Mouse (Mus musculus): ENCODE results near the gene Zfhx3. TPM values are rescaled to one million over a fixed set of nuclear protein-coding genes. Genes with fewer than 3 reads are reported as not detected.

Zfhx3 gene
- total and polyA plus RNA-seq, 3 experiments = 0.11 to 0.30 TPM; not detected in 1

DNA sequence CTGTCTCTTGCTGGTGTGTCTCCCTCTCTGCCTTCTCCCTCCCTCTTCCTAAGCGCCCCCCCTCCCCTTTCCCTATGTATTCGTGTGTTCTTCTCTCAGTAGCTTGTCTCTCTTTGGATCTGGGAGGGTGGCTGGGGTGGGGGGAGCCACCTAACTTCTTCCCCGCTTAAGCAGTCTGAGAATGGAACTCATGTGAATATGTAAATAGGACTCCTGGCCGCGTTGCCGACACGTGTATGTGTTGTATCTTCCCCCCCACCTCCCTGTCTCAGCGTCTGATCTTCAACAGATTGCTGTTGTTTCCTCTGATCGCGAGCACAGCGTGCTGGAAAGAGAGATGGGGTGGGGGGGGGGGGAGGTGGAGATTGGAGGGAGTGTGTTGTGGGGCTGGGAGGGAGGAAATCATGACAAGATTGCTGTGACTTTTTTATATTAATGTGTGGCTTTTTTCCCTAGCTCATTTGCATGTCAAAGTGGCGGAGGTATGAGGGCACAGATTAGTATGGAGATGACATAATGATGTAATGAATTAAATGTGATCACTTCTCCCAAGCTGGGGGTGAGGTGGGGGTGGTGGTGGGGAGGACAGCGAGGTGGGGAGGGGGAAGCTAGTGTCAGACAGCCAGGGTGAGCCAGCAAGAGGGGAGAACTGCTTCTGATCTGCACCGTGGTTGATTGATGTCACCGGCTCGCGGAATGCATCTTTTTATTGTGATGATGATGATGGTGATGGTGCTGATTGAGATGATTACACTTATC lies 487 bp downstream of the Zfhx3 start:
- no peaks in the 10 kb centered on the region for H3K36me3 ChIP-seq (replicated peaks)
- peaks cover 45% of the 10 kb centered on the region for H3K9me3 ChIP-seq (replicated peaks)
- no peaks in the 10 kb centered on the region for H3K4me1 ChIP-seq (ENCODE audit: insufficient read depth, low read depth, low read length)
- no peak for TF ChIP-seq POLR2AphosphoS5 (IDR thresholded peaks at IDR 0.05; ENCODE audit: insufficient replicate concordance, low read depth, low read length)
- DNase-seq (ENCODE audit: low spot score) (no peak), ATAC-seq (ENCODE audit: extremely low read depth, insufficient number of reproducible peaks, low FRiP score, poor library complexity, severe bottlenecking) (no peak)
- no peaks in the 10 kb centered on the region for H3K27me3 ChIP-seq (ENCODE audit: insufficient read depth, low read length)
- H3K4me3 ChIP-seq (ENCODE audit: low read depth, low read length) = no peak overlapping the region

- ATAC-seq (ENCODE audit: extremely low read depth, insufficient number of reproducible peaks, low FRiP score, poor library complexity, severe bottlenecking) (no peak), DNase-seq (ENCODE audit: low spot score) (no peak)
These were observed 1.3 kb downstream of the Zfhx3 start for GRCm38 (mm10) chr8:107943550-107944348.

DNA sequence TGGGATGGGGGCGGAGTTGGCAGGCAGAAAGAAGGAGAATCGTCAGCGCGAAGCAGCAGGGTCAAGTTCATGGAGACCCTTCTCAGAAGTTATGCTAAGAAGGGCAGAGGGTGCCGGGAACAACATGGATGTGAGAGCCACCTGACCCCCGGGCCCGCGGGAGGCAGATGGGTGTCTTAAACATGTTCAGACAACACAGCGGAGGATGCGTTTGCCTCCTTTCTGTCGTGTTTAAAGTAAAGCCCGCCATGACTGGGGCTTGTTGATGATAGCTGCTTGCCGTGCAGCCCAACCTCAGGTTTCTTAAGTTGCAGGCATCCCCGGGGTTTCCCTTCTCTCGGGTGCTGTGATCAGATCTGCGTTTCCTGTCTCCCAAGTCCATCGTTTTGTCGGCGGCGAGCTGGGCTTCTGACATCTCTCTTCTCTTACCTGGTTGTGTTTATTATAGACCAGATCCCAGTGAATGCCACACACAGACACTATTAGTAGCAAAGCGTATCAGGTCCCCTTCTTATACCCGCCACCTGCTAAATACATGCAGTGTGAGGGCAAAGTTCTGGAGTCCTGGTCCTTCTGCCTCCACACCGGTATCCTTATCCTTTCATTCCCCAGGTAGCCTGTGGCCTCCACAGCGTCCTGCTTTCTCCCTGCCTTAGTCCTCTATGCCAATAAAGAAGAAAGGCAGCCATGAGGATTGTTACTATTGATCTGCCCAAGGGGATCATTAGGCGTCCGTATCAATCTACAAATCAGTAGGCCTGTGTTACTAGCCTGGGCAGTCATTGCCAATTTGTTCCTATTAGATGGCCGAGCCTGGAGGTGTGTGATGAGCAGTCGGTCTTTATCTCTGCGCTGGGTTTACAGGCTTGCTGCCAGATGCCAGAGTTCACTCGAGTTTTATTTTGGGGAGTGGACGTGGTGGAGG lies 2.5 kb downstream of the Zfhx3 start:
- no peak for DNase-seq (ENCODE audit: low spot score)
- no peak for ATAC-seq (ENCODE audit: extremely low read depth, insufficient number of reproducible peaks, low FRiP score, poor library complexity, severe bottlenecking)
- no peaks in the 10 kb centered on the region for H3K27me3 ChIP-seq (ENCODE audit: insufficient read depth, low read length)

More at GRCm38 (mm10) chr8:107943550-107944348, 1.3 kb downstream of the Zfhx3 start:
- Histone ChIP-seq H3K4me1 (ENCODE audit: insufficient read depth, low read depth, low read length) (no peaks in the 10 kb centered on the region), H3K36me3 (replicated peaks) (no peaks in the 10 kb centered on the region), H3K27me3 (ENCODE audit: insufficient read depth, low read length) (no peaks in the 10 kb centered on the region), H3K9me3 (replicated peaks) (peaks cover 47% of the 10 kb centered on the region), H3K4me3 (ENCODE audit: low read depth, low read length) (no peak overlapping the region)
- no peak for TF ChIP-seq GATA2 (IDR thresholded peaks at IDR 0.05; ENCODE audit: borderline replicate concordance, low read depth, low read length)
- no peak for TF ChIP-seq TAL1 (conservative IDR thresholded peaks at IDR 0.05; ENCODE audit: low read depth, low read length)
- no peak for TF ChIP-seq GATA1 (IDR thresholded peaks at IDR 0.05; ENCODE audit: borderline replicate concordance, low read length)
- no peak for TF ChIP-seq POLR2AphosphoS5 (IDR thresholded peaks at IDR 0.05; ENCODE audit: insufficient replicate concordance, low read depth, low read length)
- no peak for TF ChIP-seq CTCF (IDR thresholded peaks at IDR 0.05; ENCODE audit: low read depth, low read length)

GRCm38 (mm10) chr8:107946888-107947287 lies 4.4 kb downstream of the Zfhx3 start:
- Histone ChIP-seq H3K36me3 (replicated peaks) (no peaks in the 10 kb centered on the region), H3K4me3 (ENCODE audit: low read depth, low read length) (no peak overlapping the region), H3K9me3 (replicated peaks) (peaks cover 45% of the 10 kb centered on the region), H3K4me1 (ENCODE audit: insufficient read depth, low read depth, low read length) (no peaks in the 10 kb centered on the region), H3K27me3 (ENCODE audit: insufficient read depth, low read length) (no peaks in the 10 kb centered on the region)
- no peak for DNase-seq (ENCODE audit: low spot score)
- ATAC-seq (ENCODE audit: extremely low read depth, insufficient number of reproducible peaks, low FRiP score, poor library complexity, severe bottlenecking) = no peak
- TF ChIP-seq CTCF (IDR thresholded peaks at IDR 0.05; ENCODE audit: low read depth, low read length) = no peak
- TF ChIP-seq POLR2AphosphoS5 (IDR thresholded peaks at IDR 0.05; ENCODE audit: insufficient replicate concordance, low read depth, low read length) = no peak
- no peak for TF ChIP-seq GATA2 (IDR thresholded peaks at IDR 0.05; ENCODE audit: borderline replicate concordance, low read depth, low read length)
- no peak for TF ChIP-seq GATA1 (IDR thresholded peaks at IDR 0.05; ENCODE audit: borderline replicate concordance, low read length)
- no peak for TF ChIP-seq TAL1 (conservative IDR thresholded peaks at IDR 0.05; ENCODE audit: low read depth, low read length)

More for the DNA sequence above, 2.5 kb downstream of the Zfhx3 start:
- Histone ChIP-seq H3K4me1 (ENCODE audit: insufficient read depth, low read depth, low read length) (no peaks in the 10 kb centered on the region), H3K36me3 (replicated peaks) (no peaks in the 10 kb centered on the region), H3K4me3 (ENCODE audit: low read depth, low read length) (no peak overlapping the region), H3K9me3 (replicated peaks) (peaks cover 47% of the 10 kb centered on the region)
- TF ChIP-seq POLR2AphosphoS5 (IDR thresholded peaks at IDR 0.05; ENCODE audit: insufficient replicate concordance, low read depth, low read length) (no peak), GATA2 (IDR thresholded peaks at IDR 0.05; ENCODE audit: borderline replicate concordance, low read depth, low read length) (no peak), TAL1 (conservative IDR thresholded peaks at IDR 0.05; ENCODE audit: low read depth, low read length) (no peak), CTCF (IDR thresholded peaks at IDR 0.05; ENCODE audit: low read depth, low read length) (no peak), GATA1 (IDR thresholded peaks at IDR 0.05; ENCODE audit: borderline replicate concordance, low read length) (no peak)

DNA sequence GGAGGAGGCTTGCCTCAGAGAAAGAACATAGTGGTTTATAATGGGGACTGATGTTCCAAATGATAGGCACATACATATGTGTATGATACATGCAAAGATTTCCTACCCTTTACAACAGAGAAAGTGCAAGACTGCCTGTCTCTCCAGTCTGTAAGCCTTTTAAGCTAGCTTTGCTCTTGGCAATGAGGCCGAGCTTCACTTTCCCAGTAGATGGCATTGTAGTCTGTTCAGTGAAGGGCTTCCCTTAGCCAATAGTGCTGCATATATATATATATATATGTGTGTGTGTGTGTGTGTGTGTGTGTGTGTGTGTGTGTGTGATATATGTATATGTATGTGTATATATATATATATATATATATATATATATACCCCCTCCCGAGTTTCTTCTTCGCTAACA lies 13.4 kb downstream of the Zfhx3 start:
- no peak overlapping the region for H3K4me3 ChIP-seq (ENCODE audit: low read depth, low read length)
- H3K36me3 ChIP-seq (replicated peaks) = no peaks in the 10 kb centered on the region
- H3K27me3 ChIP-seq (ENCODE audit: insufficient read depth, low read length) = no peaks in the 10 kb centered on the region
- peaks cover 33% of the 10 kb centered on the region for H3K9me3 ChIP-seq (replicated peaks)
- ATAC-seq (ENCODE audit: extremely low read depth, insufficient number of reproducible peaks, low FRiP score, poor library complexity, severe bottlenecking) (no peak), DNase-seq (ENCODE audit: low spot score) (no peak)
- no peaks in the 10 kb centered on the region for H3K4me1 ChIP-seq (ENCODE audit: insufficient read depth, low read depth, low read length)
- no peak for TF ChIP-seq TAL1 (conservative IDR thresholded peaks at IDR 0.05; ENCODE audit: low read depth, low read length)
- no peak for TF ChIP-seq CTCF (IDR thresholded peaks at IDR 0.05; ENCODE audit: low read depth, low read length)
- TF ChIP-seq POLR2AphosphoS5 (IDR thresholded peaks at IDR 0.05; ENCODE audit: insufficient replicate concordance, low read depth, low read length) = no peak
- no peak for TF ChIP-seq GATA1 (IDR thresholded peaks at IDR 0.05; ENCODE audit: borderline replicate concordance, low read length)
- TF ChIP-seq GATA2 (IDR thresholded peaks at IDR 0.05; ENCODE audit: borderline replicate concordance, low read depth, low read length) = no peak
